Mouse (Mus musculus): ENCODE measurements around the gene Ablim2.

- no peak for TF ChIP-seq CTCF (IDR thresholded peaks at IDR 0.05; ENCODE audit: extremely low read depth, insufficient read depth, low read length)
- TF ChIP-seq POLR2A (IDR thresholded peaks at IDR 0.05; ENCODE audit: extremely low read depth, insufficient read depth, low read length), result peak; percentile 87
These were observed 562 bp upstream of the Ablim2 start for GRCm38 (mm10) chr5:35756997-35757638.
